Mouse (Mus musculus) CH12.LX (cell line): ENCODE measurements at regions not wholly inside any gene's neighbourhood (a gene's known extent, or its start where the extent isn't known, plus 50 kb on each side); places are given as distances from the start of the nearest gene placed in this dataset.

Source experiments
- DNase-seq: peaks from one replicate; pipeline ENCODE4 v3.0.0-alpha.2; 2013; ENCODE audit errors: extremely low read depth
- H3K27ac ChIP-seq: 2 replicates; pipeline ENCODE4 v1.5.1; 2012; ENCODE audit warnings: low read depth, mild to moderate bottlenecking, control low read depth, moderate library complexity; ENCODE audit not compliant: insufficient read depth
- H3K27me3 ChIP-seq: replicated peaks from 2 replicates; pipeline ENCODE3; 2012; ENCODE audit warnings: inconsistent platforms
- H3K36me3 ChIP-seq, 2 experiments: replicated peaks in 1 of 2; 2 replicates each; pipeline versions ENCODE3 to v1.6.1; 2012; ENCODE audit warnings: inconsistent platforms in 1 of 2, low read length in 1 of 2, mild to moderate bottlenecking in 1 of 2, mixed read lengths in 1 of 2, moderate library complexity in 1 of 2; ENCODE audit not compliant: control insufficient read depth in 1 of 2, insufficient read depth in 1 of 2
- H3K4me1 ChIP-seq, 2 experiments: 2 replicates each; pipeline ENCODE4 v1.6.1; 2012; ENCODE audit warnings: inconsistent platforms in 1 of 2, moderate library complexity in 1 of 2; ENCODE audit not compliant: insufficient read depth in 2 of 2, control insufficient read depth in 1 of 2
- H3K4me2 ChIP-seq: 2 replicates; pipeline ENCODE4 v1.6.1; 2012; ENCODE audit warnings: low read depth, mild to moderate bottlenecking, control low read depth; ENCODE audit not compliant: poor library complexity, insufficient read depth, severe bottlenecking
- H3K4me3 ChIP-seq, 3 experiments: fragments of 150-350 bp in 1 of 3; sonication (generic) in 1 of 3; replicated peaks in 1 of 3; 2 replicates each; pipeline versions ENCODE3 to v1.5.1; 2011 to 2012; ENCODE audit warnings: low read depth in 2 of 3, low read length in 2 of 3, mild to moderate bottlenecking in 2 of 3, moderate library complexity in 2 of 3, control low read depth in 1 of 3, improper control_type of control experiment in 1 of 3, inconsistent platforms in 1 of 3, mixed read lengths in 1 of 3; ENCODE audit not compliant: poor library complexity in 1 of 3
- H3K79me2 ChIP-seq: replicated peaks from 2 replicates; pipeline ENCODE4 v1.6.1; 2012; ENCODE audit warnings: mild to moderate bottlenecking, moderate library complexity; ENCODE audit not compliant: control insufficient read depth, poor library complexity, insufficient read depth, severe bottlenecking; ENCODE audit errors: extremely low read depth
- H3K9ac ChIP-seq: 2 replicates; pipeline ENCODE4 v1.6.1; 2012; ENCODE audit warnings: low read depth, mild to moderate bottlenecking, control low read depth, moderate library complexity; ENCODE audit not compliant: insufficient read depth
- H3K9me3 ChIP-seq: replicated peaks from 2 replicates; pipeline ENCODE3; 2012; ENCODE audit warnings: low read length, inconsistent platforms, mixed read lengths
- CHD2 ChIP-seq: IDR thresholded peaks from 2 replicates; pipeline ENCODE4 v1.6.1; 2011; ENCODE audit warnings: low read length, improper control_type of control experiment
- E2F4 ChIP-seq: IDR thresholded peaks from 2 replicates; pipeline ENCODE4 v1.6.1; 2011; ENCODE audit warnings: low read depth, low read length, improper control_type of control experiment; ENCODE audit not compliant: insufficient replicate concordance
- ELF1 ChIP-seq: IDR thresholded peaks from 2 replicates; pipeline ENCODE4 v1.6.1; 2014; ENCODE audit warnings: low read depth, mild to moderate bottlenecking, inconsistent platforms, low read length, improper control_type of control experiment
- EP300 ChIP-seq: IDR thresholded peaks from 2 replicates; pipeline ENCODE4 v1.6.1; 2011; ENCODE audit warnings: low read length, improper control_type of control experiment
- IRF4 ChIP-seq: IDR thresholded peaks from 2 replicates; pipeline ENCODE4 v1.6.1; 2014; ENCODE audit warnings: low read depth, mild to moderate bottlenecking, inconsistent platforms, low read length, improper control_type of control experiment
- KAT2A ChIP-seq: IDR thresholded peaks from 2 replicates; pipeline ENCODE4 v1.6.1; 2012; ENCODE audit warnings: low read length, improper control_type of control experiment, inconsistent platforms; ENCODE audit not compliant: insufficient replicate concordance
- MAX ChIP-seq: IDR thresholded peaks from 2 replicates; pipeline ENCODE4 v1.6.1; 2011; ENCODE audit warnings: low read length, improper control_type of control experiment
- NELFE ChIP-seq: IDR thresholded peaks from 2 replicates; pipeline ENCODE4 v1.6.1; 2011; ENCODE audit warnings: low read depth, low read length, improper control_type of control experiment
- NRF1 ChIP-seq: IDR thresholded peaks from 2 replicates; pipeline ENCODE4 v1.6.1; 2014; ENCODE audit warnings: low read depth, mild to moderate bottlenecking, inconsistent platforms, low read length, improper control_type of control experiment, moderate library complexity
- PAX5 ChIP-seq: IDR thresholded peaks from 2 replicates; pipeline ENCODE4 v1.6.1; 2012; ENCODE audit warnings: low read length, inconsistent platforms, mixed read lengths
- POLR2A ChIP-seq: IDR thresholded peaks from 2 replicates; pipeline ENCODE4 v1.6.1; 2011; ENCODE audit warnings: low read depth, mild to moderate bottlenecking, improper control_type of control experiment, low read length
- POLR2AphosphoS2 ChIP-seq: IDR thresholded peaks from 2 replicates; pipeline ENCODE4 v1.6.1; 2011; ENCODE audit warnings: low read depth, low read length, improper control_type of control experiment
- RCOR1 ChIP-seq: conservative IDR thresholded peaks from 2 replicates; pipeline ENCODE4 v1.6.1; 2012; ENCODE audit warnings: low read depth, mild to moderate bottlenecking, inconsistent platforms, low read length, improper control_type of control experiment
- SMC3 ChIP-seq: IDR thresholded peaks from 2 replicates; pipeline ENCODE4 v1.6.1; 2011; ENCODE audit warnings: low read depth, low read length, improper control_type of control experiment
- UBTF ChIP-seq: IDR thresholded peaks from 2 replicates; pipeline ENCODE4 v1.6.1; 2012; ENCODE audit warnings: low read depth, mild to moderate bottlenecking, inconsistent platforms, low read length, improper control_type of control experiment, moderate library complexity
- USF2 ChIP-seq: conservative IDR thresholded peaks from 2 replicates; pipeline ENCODE4 v1.6.1; 2011; ENCODE audit warnings: low read depth, low read length, improper control_type of control experiment
- ZC3H11A ChIP-seq: IDR thresholded peaks from 2 replicates; pipeline ENCODE4 v1.6.1; 2012; ENCODE audit warnings: low read depth, mild to moderate bottlenecking, inconsistent platforms, low read length, improper control_type of control experiment
- ZKSCAN1 ChIP-seq: IDR thresholded peaks from 2 replicates; pipeline ENCODE4 v1.6.1; 2012; ENCODE audit warnings: low read depth, inconsistent platforms, low read length, improper control_type of control experiment, borderline replicate concordance
- ZNF384 ChIP-seq: IDR thresholded peaks from 2 replicates; pipeline ENCODE4 v1.6.1; 2012; ENCODE audit warnings: low read depth, low read length, improper control_type of control experiment, inconsistent platforms
- dilution Hi-C: fragments of 300-500 bp; cut with MboI; formaldehyde crosslinking; loops from 2 replicates; pipeline ENCODE4 v1.14.3; 2020; ENCODE audit warnings: low sequenced_read_pairs; ENCODE audit not compliant: extremely low pct_unique_long_range_greater_than_20kb, extremely low pct_ligation_motif_present
- in situ Hi-C: fragments of 300-500 bp; cut with MboI; formaldehyde crosslinking; loops from 3 replicates; pipeline ENCODE4 v1.14.3; 2019; ENCODE audit warnings: low sequenced_read_pairs, low pct_ligation_motif_present, low pct_unique_long_range_greater_than_20kb, mixed read lengths

DNA sequence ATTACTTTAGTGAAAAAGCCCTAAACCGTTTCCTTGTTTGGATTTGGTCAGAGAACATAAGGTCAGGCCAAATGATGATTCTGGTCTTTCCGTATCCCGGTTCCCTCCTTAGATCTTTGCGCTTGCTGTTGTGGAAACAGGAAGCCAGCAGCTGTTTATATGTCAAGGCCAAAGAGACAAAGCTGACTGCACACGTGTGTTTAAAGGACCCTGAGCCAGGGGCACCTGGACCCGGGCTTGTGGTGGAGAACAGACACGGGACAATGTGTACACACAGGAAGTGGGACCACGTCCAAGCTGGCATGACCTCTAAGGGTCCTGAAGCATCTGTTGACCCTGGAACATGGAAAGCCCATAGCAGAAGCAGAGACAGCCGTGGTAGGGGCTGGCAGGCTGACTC lies 233.4 kb upstream of the Stt3b start:
- H3K36me3 ChIP-seq: no peaks in the 10 kb centered on the region
- peaks cover 11% of the 10 kb centered on the region for H3K9me3 ChIP-seq
- H3K4me2 ChIP-seq: no peak overlapping the region
- no peak overlapping the region for H3K4me3 ChIP-seq
- TF ChIP-seq PAX5: no peak
- no peak for TF ChIP-seq NRF1
- no peak for TF ChIP-seq SMC3
- no peak for TF ChIP-seq ZNF384
- no peak for TF ChIP-seq NELFE
- no peak for TF ChIP-seq ZKSCAN1
- TF ChIP-seq E2F4: no peak
- no peak for TF ChIP-seq CHD2
- TF ChIP-seq ELF1: no peak
- no peak for TF ChIP-seq UBTF
- TF ChIP-seq EP300: no peak
- TF ChIP-seq USF2: no peak
- TF ChIP-seq IRF4: no peak
- no peak for TF ChIP-seq ZC3H11A
- TF ChIP-seq RCOR1: no peak
- no peak for TF ChIP-seq POLR2AphosphoS2
- no peak for TF ChIP-seq MAX
- no peak for TF ChIP-seq KAT2A
- H3K4me1 ChIP-seq: peaks cover 15 to 30% of the 10 kb centered on the region in 2 experiments
- H3K27ac ChIP-seq: no peak overlapping the region
- H3K27me3 ChIP-seq: no peaks in the 10 kb centered on the region
- H3K9ac ChIP-seq: no peak overlapping the region
- no peak for DNase-seq
- no peaks in the 10 kb centered on the region for H3K79me2 ChIP-seq
- in situ Hi-C loops (no loop called here), dilution Hi-C loops (no loop called here)

GRCm38 (mm10) chr9:115545178-115545577 lies 235.0 kb upstream of the Stt3b start:
- no peak for DNase-seq
- in situ Hi-C loops (no loop called here), dilution Hi-C loops (no loop called here)
- Histone ChIP-seq H3K9ac (no peak overlapping the region), H3K4me2 (no peak overlapping the region), H3K79me2 (no peaks in the 10 kb centered on the region), H3K27me3 (no peaks in the 10 kb centered on the region), H3K9me3 (peaks cover 9% of the 10 kb centered on the region), H3K4me1 (peaks cover 21 to 36% of the 10 kb centered on the region in 2 experiments), H3K27ac (no peak overlapping the region), H3K36me3 (no peaks in the 10 kb centered on the region), H3K4me3 (no peak overlapping the region)
- no peak for TF ChIP-seq ZKSCAN1
- no peak for TF ChIP-seq POLR2A
- no peak for TF ChIP-seq SMC3
- no peak for TF ChIP-seq USF2
